Mouse (Mus musculus) midbrain, embryonic 14.5 days (tissue): Measurements from ENCODE around the gene Rnf215. TPM values are rescaled to one million over a fixed set of nuclear protein-coding genes. Genes with fewer than 3 reads are reported as not detected.

Source experiments
- ATAC-seq: fragments of 200-750 bp; cut with Nextera tagmentation; 2 replicates; pipeline ENCODE4 v1.8.0; 2017; ENCODE audit warnings: moderate number of reproducible peaks, moderate library complexity; ENCODE audit not compliant: low FRiP score, low TSS enrichment
- DNase-seq: peaks from one replicate; pipeline ENCODE4 v3.0.0-alpha.2; 2015
- H3K27ac ChIP-seq: fragments of 300-500 bp; sonication (generic); replicated peaks from 2 replicates; pipeline ENCODE4 v1.5.1; 2014; ENCODE audit warnings: mild to moderate bottlenecking, low read depth, low read length, moderate library complexity
- H3K27me3 ChIP-seq: fragments of 300-500 bp; sonication (generic); 2 replicates; pipeline ENCODE4 v1.6.1; 2014; ENCODE audit warnings: low read length, control low read depth, mixed read lengths; ENCODE audit not compliant: control insufficient read depth, insufficient read depth
- H3K36me3 ChIP-seq: fragments of 300-500 bp; sonication (generic); 2 replicates; pipeline ENCODE4 v1.6.1; 2014; ENCODE audit warnings: low read length, control low read depth; ENCODE audit not compliant: control insufficient read depth, insufficient read depth
- H3K4me1 ChIP-seq: fragments of 300-500 bp; sonication (generic); 2 replicates; pipeline ENCODE4 v1.6.1; 2014; ENCODE audit warnings: mild to moderate bottlenecking, antibody characterized with exemption, low read length, control low read depth; ENCODE audit not compliant: control insufficient read depth, insufficient read depth
- H3K4me2 ChIP-seq: fragments of 300-500 bp; sonication (generic); 2 replicates; pipeline ENCODE4 v1.6.1; 2014; ENCODE audit warnings: mild to moderate bottlenecking, low read length, moderate library complexity
- H3K4me3 ChIP-seq: fragments of 300-500 bp; sonication (generic); replicated peaks from 2 replicates; pipeline ENCODE4 v1.5.1; 2014; ENCODE audit warnings: low read depth, low read length
- H3K9ac ChIP-seq: fragments of 300-500 bp; sonication (generic); replicated peaks from 2 replicates; pipeline ENCODE4 v1.6.1; 2014; ENCODE audit warnings: mild to moderate bottlenecking, low read length, moderate library complexity
- H3K9me3 ChIP-seq: fragments of 300-500 bp; sonication (generic); 2 replicates; pipeline ENCODE4 v1.6.1; 2016; ENCODE audit warnings: low read length, control low read depth, mixed read lengths; ENCODE audit not compliant: control insufficient read depth
- WGBS: fragments of 180-500 bp; shearing (Covaris S2); extraction: QIAGEN DNeasy Blood & Tissue Kit; methylation state at CpG from one replicate; pipeline ENCODE4 v1.1.7; 2014; 5-methylcytosine and 5-hydroxymethylcytosine counted together
- polyA plus RNA-seq: library from polyadenylated mRNA; unstranded; fragments of >200 nt; fragmentation: Nextera tagmentation; extraction: Ambion mirVana; gene quantifications from 2 replicates; pipeline ENCODE4 v1.2.1, GENCODE M21; 2014

The Rnf215 gene
- polyA plus RNA-seq, 1 experiment from 2014 or later = 52.7 TPM

DNA sequence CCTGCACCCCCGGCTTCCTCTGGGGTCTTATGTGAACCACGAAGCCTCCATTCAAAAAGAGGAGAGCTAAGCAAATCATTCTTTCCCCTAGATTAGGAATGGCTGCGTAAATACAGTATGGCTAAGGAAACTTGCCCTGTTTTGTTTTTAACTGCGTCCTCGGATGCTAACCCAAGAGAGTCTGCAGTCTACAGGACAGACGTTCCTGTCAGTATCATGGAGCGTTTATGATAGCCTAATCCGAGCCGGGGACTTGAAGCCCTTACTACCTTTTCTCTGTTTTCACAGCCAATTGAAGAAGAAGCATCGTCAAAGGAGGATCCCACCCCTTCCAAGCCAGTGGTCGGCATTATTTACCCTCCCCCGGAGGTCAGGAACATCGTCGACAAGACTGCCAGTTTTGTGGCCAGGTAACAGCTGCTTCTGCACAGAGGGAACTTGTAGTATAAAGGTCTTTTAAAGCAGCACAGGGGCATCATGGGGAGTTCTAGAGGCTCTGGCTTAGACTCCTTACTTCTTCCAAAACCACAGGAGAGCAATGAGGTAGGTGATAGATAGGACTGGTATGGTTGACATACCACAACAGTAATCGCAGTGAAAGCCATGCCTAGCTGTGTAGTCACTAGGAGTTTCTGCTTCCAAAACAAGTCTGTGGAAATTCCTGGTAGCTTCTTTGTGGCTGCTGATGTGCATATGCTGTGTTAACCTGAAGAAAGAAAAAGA lies 25.9 kb downstream of the Rnf215 start:
- H3K27me3 ChIP-seq = no peaks in the 10 kb centered on the region
- peaks cover 48% of the 10 kb centered on the region for H3K36me3 ChIP-seq
- peak overlapping the region; percentile 89 for H3K4me2 ChIP-seq
- DNase-seq (no peak), ATAC-seq (no peak; the same call in 1 of the 2 replicates)
- H3K4me3 ChIP-seq = peak overlapping the region; percentile 85
- peaks cover 24% of the 10 kb centered on the region for H3K4me1 ChIP-seq
- H3K9ac ChIP-seq = peak overlapping the region; percentile 76
- H3K27ac ChIP-seq = peak overlapping the region; percentile 93
- 10% methylated on average over 15 of the region's 15 CpGs for WGBS
- no peaks in the 10 kb centered on the region for H3K9me3 ChIP-seq

DNA sequence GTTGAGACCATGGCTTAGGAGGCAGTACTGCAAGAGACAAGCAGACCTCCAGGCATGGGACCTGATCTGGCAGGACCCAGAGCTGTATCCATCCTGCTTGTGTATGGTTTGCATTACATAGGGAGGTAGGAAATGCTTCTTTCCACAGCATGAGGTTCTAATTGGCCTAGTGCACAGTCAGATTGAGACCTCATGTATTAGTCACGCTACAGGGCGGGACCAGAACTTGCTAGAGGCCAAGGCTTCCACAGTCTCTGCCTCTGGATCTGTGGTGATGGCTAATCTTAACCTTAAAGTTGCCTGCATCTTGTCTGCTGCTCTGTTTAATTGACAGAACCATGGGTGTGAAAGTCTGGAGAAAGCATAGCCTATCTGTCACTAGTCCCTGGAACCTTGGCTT lies 29.7 kb downstream of the Rnf215 start:
- Histone ChIP-seq H3K4me2 (no peak overlapping the region), H3K36me3 (peaks cover 85% of the 10 kb centered on the region), H3K4me3 (no peak overlapping the region), H3K27me3 (no peaks in the 10 kb centered on the region), H3K27ac (no peak overlapping the region), H3K9me3 (no peaks in the 10 kb centered on the region), H3K4me1 (peaks cover 20% of the 10 kb centered on the region), H3K9ac (no peak overlapping the region)
- ATAC-seq (no peak), DNase-seq (no peak)
- WGBS = 92% methylated on average over 2 of the region's 2 CpGs

DNA sequence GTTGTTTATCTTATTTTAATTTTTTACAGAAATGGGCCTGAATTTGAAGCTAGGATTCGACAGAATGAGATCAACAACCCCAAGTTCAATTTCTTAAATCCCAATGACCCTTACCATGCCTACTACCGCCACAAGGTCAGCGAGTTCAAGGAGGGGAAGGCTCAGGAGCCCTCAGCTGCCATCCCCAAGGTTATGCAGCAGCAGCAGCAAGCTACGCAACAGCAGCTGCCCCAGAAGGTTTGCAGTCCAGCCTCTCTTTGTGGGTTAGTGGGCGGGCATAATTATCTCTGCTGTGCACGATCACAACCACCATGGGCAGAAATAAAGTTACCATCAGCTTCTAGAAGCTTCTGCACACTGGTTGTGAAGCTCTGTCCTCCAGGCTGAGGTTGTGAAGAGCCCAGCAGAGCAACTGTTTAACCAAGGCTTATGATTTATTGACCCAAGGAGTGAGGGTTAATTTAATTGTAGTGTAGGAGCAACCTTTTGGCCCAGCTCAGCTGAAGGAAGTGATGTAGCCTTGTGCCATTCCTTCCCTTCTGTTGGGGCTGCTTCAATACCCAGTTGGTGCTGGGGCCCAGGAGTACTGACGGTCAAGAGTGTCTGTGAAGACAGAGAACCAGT lies 31.6 kb downstream of the Rnf215 start:
- ATAC-seq (no peak), DNase-seq (no peak)
- no peak overlapping the region for H3K4me3 ChIP-seq
- H3K27me3 ChIP-seq = no peaks in the 10 kb centered on the region
- 93% methylated on average over 7 of the region's 7 CpGs for WGBS
- no peak overlapping the region for H3K4me2 ChIP-seq
- no peak overlapping the region for H3K27ac ChIP-seq
- peaks cover 98% of the 10 kb centered on the region for H3K36me3 ChIP-seq
- H3K9ac ChIP-seq = no peak overlapping the region
- peaks cover 11% of the 10 kb centered on the region for H3K4me1 ChIP-seq
- no peaks in the 10 kb centered on the region for H3K9me3 ChIP-seq

DNA sequence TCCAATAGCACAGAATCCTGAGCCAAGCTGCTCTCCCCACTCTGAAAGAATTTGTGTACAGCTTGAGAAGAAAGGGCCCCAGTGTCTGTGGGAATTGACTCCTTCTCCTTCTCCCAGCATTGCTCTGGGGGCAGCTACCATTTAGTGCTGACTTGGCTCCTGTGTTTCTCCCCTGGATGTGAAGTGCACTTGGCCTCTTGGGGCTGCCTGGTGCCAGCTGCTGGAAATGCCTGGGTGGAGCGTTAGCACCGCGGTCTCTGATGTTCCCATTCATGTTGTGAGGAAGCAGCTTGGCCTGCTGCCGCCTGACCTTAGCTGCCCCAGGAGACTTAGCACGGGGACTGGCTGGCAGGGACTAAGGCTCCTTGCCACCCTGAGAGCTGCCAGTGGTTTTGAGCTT lies 39.6 kb downstream of the Rnf215 start:
- Histone ChIP-seq H3K36me3 (peaks cover 99% of the 10 kb centered on the region), H3K9me3 (no peaks in the 10 kb centered on the region), H3K27ac (no peak overlapping the region), H3K27me3 (no peaks in the 10 kb centered on the region), H3K4me3 (no peak overlapping the region), H3K4me2 (no peak overlapping the region), H3K9ac (no peak overlapping the region), H3K4me1 (no peaks in the 10 kb centered on the region)
- 77% methylated on average over 5 of the region's 5 CpGs for WGBS
- ATAC-seq = no peak
- DNase-seq = no peak

DNA sequence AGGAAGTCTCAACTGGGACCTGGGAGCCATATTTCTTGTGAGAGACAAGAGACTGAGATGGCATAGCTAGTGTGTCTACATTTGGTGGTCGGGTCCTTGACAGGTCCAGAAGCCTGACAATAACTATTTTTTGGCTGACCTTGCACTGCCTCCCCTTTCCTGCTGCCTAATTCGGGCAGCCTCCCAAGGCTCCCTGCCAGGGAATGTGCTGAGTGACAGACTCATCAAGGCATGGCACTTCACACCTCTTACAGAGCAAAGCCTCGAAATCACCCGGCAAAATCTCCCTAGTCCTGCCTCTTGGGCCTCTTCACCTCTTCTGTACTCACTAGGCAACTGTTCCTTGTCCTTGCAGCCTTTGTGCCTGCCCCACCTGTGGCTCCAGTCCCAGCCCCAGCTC lies 42.7 kb downstream of the Rnf215 start:
- Histone ChIP-seq H3K27me3 (no peaks in the 10 kb centered on the region), H3K4me2 (no peak overlapping the region), H3K27ac (no peak overlapping the region), H3K4me1 (no peaks in the 10 kb centered on the region), H3K36me3 (peaks cover 100% of the 10 kb centered on the region), H3K4me3 (no peak overlapping the region), H3K9me3 (no peaks in the 10 kb centered on the region), H3K9ac (no peak overlapping the region)
- WGBS = 90% methylated on average over 4 of the region's 4 CpGs
- no peak for DNase-seq
- ATAC-seq = no peak

DNA sequence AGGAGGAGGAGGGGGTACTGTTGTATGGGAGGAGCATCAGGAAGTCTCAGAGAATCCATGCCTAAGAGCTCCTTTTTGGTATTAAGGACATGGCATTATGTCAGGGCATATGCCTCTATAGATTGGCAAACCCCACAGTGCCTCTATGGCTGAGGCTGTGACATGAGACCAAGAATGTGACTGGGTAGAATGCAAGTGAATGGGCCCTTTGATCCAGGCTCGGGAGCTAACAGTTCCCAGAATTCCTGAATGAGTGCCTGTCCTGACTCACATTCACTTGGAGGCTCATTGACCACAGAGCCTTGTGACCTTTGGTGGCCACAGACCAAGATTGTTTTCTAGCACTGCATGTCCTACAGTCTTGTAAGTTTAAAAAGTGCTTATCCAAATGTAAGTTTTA lies 47.1 kb downstream of the Rnf215 start:
- H3K36me3 ChIP-seq = peaks cover 63% of the 10 kb centered on the region
- ATAC-seq = no peak
- no peak overlapping the region for H3K27ac ChIP-seq
- no peaks in the 10 kb centered on the region for H3K9me3 ChIP-seq
- 13% methylated on average over 1 of the region's 1 CpGs for WGBS
- DNase-seq = no peak
- H3K27me3 ChIP-seq = no peaks in the 10 kb centered on the region
- no peak overlapping the region for H3K9ac ChIP-seq
- H3K4me3 ChIP-seq = no peak overlapping the region
- peaks cover 1% of the 10 kb centered on the region; the same call in 1 of the 2 replicates for H3K4me1 ChIP-seq
- no peak overlapping the region for H3K4me2 ChIP-seq

DNA sequence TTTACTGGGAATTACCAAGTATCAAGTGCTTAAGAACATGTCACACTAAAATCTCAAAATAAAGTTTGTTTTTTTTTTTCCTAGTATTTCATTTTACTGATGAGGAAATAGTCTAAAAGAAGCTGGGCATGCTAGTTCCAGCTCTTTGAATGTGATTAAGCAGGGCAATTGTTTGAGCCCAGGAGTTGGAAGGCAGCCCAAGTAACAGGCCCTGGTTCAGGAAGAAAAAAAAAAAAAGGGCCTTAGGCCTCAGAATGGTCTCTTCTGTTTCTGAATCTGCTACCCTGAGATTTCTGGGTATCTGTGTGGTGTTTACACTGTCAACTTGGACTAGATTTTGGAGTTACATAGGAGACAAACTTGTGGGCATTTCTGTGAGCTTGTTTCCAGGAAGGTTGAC lies 48.5 kb downstream of the Rnf215 start:
- Histone ChIP-seq H3K27ac (no peak overlapping the region), H3K4me1 (peaks cover 10% of the 10 kb centered on the region), H3K27me3 (no peaks in the 10 kb centered on the region), H3K36me3 (peaks cover 48% of the 10 kb centered on the region), H3K4me3 (no peak overlapping the region), H3K9ac (no peak overlapping the region), H3K9me3 (no peaks in the 10 kb centered on the region), H3K4me2 (no peak overlapping the region)
- peak; percentile 53 for DNase-seq
- no peak for ATAC-seq

DNA sequence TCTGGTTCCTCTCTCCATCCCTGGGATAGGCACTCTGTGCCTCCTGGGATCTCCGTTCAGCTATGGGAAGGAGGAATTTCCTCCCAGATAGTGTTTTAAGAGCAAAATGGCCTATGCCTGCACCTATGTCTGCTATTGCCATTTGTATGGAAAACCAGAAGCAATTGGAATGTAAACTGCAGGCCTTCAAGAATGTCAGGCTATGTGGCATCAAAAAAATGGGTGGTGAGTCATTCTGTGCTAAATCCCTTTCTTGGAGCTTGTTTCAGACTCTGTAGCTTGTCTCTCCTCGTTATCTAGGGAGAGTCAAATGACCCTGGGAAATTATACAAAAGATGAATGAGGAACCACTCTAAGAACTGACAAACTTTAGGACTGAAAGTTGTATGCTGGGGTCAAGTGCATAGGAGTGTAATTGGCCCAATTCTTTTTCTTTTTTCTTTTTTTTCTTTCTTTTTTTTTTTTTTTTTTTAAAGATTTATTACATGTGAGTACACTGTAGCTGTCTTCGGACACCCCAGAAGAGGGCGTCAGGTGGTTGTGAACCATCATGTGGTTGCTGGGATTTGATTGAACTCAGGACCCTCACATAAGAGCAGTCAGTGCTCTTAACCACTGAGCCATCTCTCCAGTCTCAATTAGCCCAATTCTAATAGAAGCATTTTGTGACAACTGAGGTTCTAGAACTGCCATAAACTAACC lies 49.4 kb downstream of the Rnf215 start:
- DNase-seq (no peak), ATAC-seq (no peak)
- Histone ChIP-seq H3K27me3 (no peaks in the 10 kb centered on the region), H3K9me3 (no peaks in the 10 kb centered on the region), H3K4me2 (no peak overlapping the region), H3K4me3 (no peak overlapping the region), H3K27ac (no peak overlapping the region), H3K36me3 (peaks cover 39% of the 10 kb centered on the region), H3K4me1 (peaks cover 10% of the 10 kb centered on the region), H3K9ac (no peak overlapping the region)
- WGBS = 84% methylated on average over 4 of the region's 4 CpGs
